Mouse (Mus musculus): ENCODE measurements around the gene Clasp1. TPM values are rescaled to one million over a fixed set of nuclear protein-coding genes. Genes with fewer than 3 reads are reported as not detected.
A peak's percentile ranks its signal among the peaks of the same experiment; 100 is the strongest.

Gene Clasp1
- polyA plus RNA-seq, 1 experiment from 2014 or later, result 90.6 TPM

- H3K9ac ChIP-seq (ENCODE audit: low read length), result peak overlapping the region; percentile 71
- no peaks in the 10 kb centered on the region for H3K9me3 ChIP-seq (ENCODE audit: control insufficient read depth, low read length)
- peak overlapping the region; percentile 94 for H3K27ac ChIP-seq (ENCODE audit: low read depth, low read length)
- H3K4me3 ChIP-seq (ENCODE audit: low read depth, low read length), result peak overlapping the region; percentile 65
- peak overlapping the region; percentile 61 for H3K4me2 ChIP-seq
- no peaks in the 10 kb centered on the region for H3K27me3 ChIP-seq (ENCODE audit: control insufficient read depth, insufficient read depth, low read length)
- peaks cover 7% of the 10 kb centered on the region for H3K4me1 ChIP-seq (ENCODE audit: control insufficient read depth, insufficient read depth, low read length)
- peak; percentile 36 for ATAC-seq (ENCODE audit: low FRiP score)
- DNase-seq (ENCODE audit: low spot score, missing footprints), result peak; percentile 96
- under 1% methylated on average over 19 of the region's 19 CpGs for WGBS
- no peaks in the 10 kb centered on the region for H3K36me3 ChIP-seq (ENCODE audit: control insufficient read depth, insufficient read depth, low read length)
Measured at GRCm38 (mm10) chr1:118388127-118388756, 616 bp upstream of the Clasp1 start.

- Histone ChIP-seq H3K27me3 (ENCODE audit: control insufficient read depth, insufficient read depth, low read length) (no peaks in the 10 kb centered on the region), H3K36me3 (ENCODE audit: control insufficient read depth, insufficient read depth, low read length) (no peaks in the 10 kb centered on the region), H3K27ac (ENCODE audit: low read depth, low read length) (peak overlapping the region; percentile 94), H3K4me3 (ENCODE audit: low read depth, low read length) (peak overlapping the region; percentile 65), H3K9me3 (ENCODE audit: control insufficient read depth, low read length) (no peaks in the 10 kb centered on the region), H3K4me1 (ENCODE audit: control insufficient read depth, insufficient read depth, low read length) (peaks cover 7% of the 10 kb centered on the region), H3K4me2 (peak overlapping the region; percentile 58), H3K9ac (ENCODE audit: low read length) (peak overlapping the region; percentile 97)
- peak; percentile 95 for DNase-seq (ENCODE audit: low spot score, missing footprints)
- WGBS, result under 1% methylated on average over 44 of the region's 44 CpGs
- ATAC-seq (ENCODE audit: low FRiP score), result peak; percentile 79
Measured at GRCm38 (mm10) chr1:118389454-118390265, 802 bp downstream of the Clasp1 start.

- no peaks in the 10 kb centered on the region for H3K36me3 ChIP-seq (ENCODE audit: control insufficient read depth, insufficient read depth, low read length)
- H3K27ac ChIP-seq (ENCODE audit: low read depth, low read length), result peak overlapping the region; percentile 94
- H3K4me1 ChIP-seq (ENCODE audit: control insufficient read depth, insufficient read depth, low read length), result peaks cover 7% of the 10 kb centered on the region
- H3K9me3 ChIP-seq (ENCODE audit: control insufficient read depth, low read length), result no peaks in the 10 kb centered on the region
- H3K27me3 ChIP-seq (ENCODE audit: control insufficient read depth, insufficient read depth, low read length), result no peaks in the 10 kb centered on the region
- peak; percentile 90 for DNase-seq (ENCODE audit: low spot score, missing footprints)
- 14% methylated on average over 8 of the region's 8 CpGs for WGBS
- H3K9ac ChIP-seq (ENCODE audit: low read length), result peak overlapping the region; percentile 97
- ATAC-seq (ENCODE audit: low FRiP score), result no peak
- H3K4me3 ChIP-seq (ENCODE audit: low read depth, low read length), result peak overlapping the region; percentile 65
- H3K4me2 ChIP-seq, result peak overlapping the region; percentile 58
Measured at GRCm38 (mm10) chr1:118390266-118390660, 1.4 kb downstream of the Clasp1 start.

GRCm38 (mm10) chr1:118390871-118391387, 2.1 kb downstream of the Clasp1 start:
- 75% methylated on average over 2 of the region's 2 CpGs for WGBS
- ATAC-seq (ENCODE audit: low FRiP score), result no peak
- no peak overlapping the region for H3K9ac ChIP-seq (ENCODE audit: low read length)

GRCm38 (mm10) chr1:118392246-118392645, 3.4 kb downstream of the Clasp1 start:
- Histone ChIP-seq H3K4me3 (ENCODE audit: low read depth, low read length) (no peak overlapping the region), H3K36me3 (ENCODE audit: control insufficient read depth, insufficient read depth, low read length) (no peaks in the 10 kb centered on the region), H3K9ac (ENCODE audit: low read length) (no peak overlapping the region), H3K27me3 (ENCODE audit: control insufficient read depth, insufficient read depth, low read length) (no peaks in the 10 kb centered on the region), H3K4me2 (no peak overlapping the region), H3K9me3 (ENCODE audit: control insufficient read depth, low read length) (no peaks in the 10 kb centered on the region), H3K4me1 (ENCODE audit: control insufficient read depth, insufficient read depth, low read length) (peaks cover 7% of the 10 kb centered on the region), H3K27ac (ENCODE audit: low read depth, low read length) (no peak overlapping the region)
- 82% methylated on average over 2 of the region's 2 CpGs for WGBS
- DNase-seq (ENCODE audit: low spot score, missing footprints) (peak; percentile 53), ATAC-seq (ENCODE audit: low FRiP score) (no peak)

More at GRCm38 (mm10) chr1:118390871-118391387, 2.1 kb downstream of the Clasp1 start:
- Histone ChIP-seq H3K9me3 (ENCODE audit: control insufficient read depth, low read length) (no peaks in the 10 kb centered on the region), H3K4me1 (ENCODE audit: control insufficient read depth, insufficient read depth, low read length) (peaks cover 7% of the 10 kb centered on the region), H3K4me2 (peak overlapping the region; percentile 58), H3K36me3 (ENCODE audit: control insufficient read depth, insufficient read depth, low read length) (no peaks in the 10 kb centered on the region), H3K27me3 (ENCODE audit: control insufficient read depth, insufficient read depth, low read length) (no peaks in the 10 kb centered on the region), H3K27ac (ENCODE audit: low read depth, low read length) (no peak overlapping the region), H3K4me3 (ENCODE audit: low read depth, low read length) (peak overlapping the region; percentile 65)
- DNase-seq (ENCODE audit: low spot score, missing footprints), result peak; percentile 51

GRCm38 (mm10) chr1:118393916-118394315, 5.1 kb downstream of the Clasp1 start:
- Histone ChIP-seq H3K27me3 (ENCODE audit: control insufficient read depth, insufficient read depth, low read length) (no peaks in the 10 kb centered on the region), H3K9me3 (ENCODE audit: control insufficient read depth, low read length) (no peaks in the 10 kb centered on the region), H3K36me3 (ENCODE audit: control insufficient read depth, insufficient read depth, low read length) (no peaks in the 10 kb centered on the region), H3K4me2 (no peak overlapping the region), H3K4me3 (ENCODE audit: low read depth, low read length) (no peak overlapping the region), H3K9ac (ENCODE audit: low read length) (no peak overlapping the region), H3K27ac (ENCODE audit: low read depth, low read length) (no peak overlapping the region), H3K4me1 (ENCODE audit: control insufficient read depth, insufficient read depth, low read length) (peaks cover 7% of the 10 kb centered on the region)
- 95% methylated on average over 3 of the region's 3 CpGs for WGBS
- ATAC-seq (ENCODE audit: low FRiP score) (no peak), DNase-seq (ENCODE audit: low spot score, missing footprints) (peak; percentile 77)

- WGBS, result 95% methylated on average over 9 of the region's 9 CpGs
- DNase-seq (ENCODE audit: low spot score, missing footprints) (peak; percentile 69), ATAC-seq (ENCODE audit: low FRiP score) (no peak)
- H3K36me3 ChIP-seq (ENCODE audit: control insufficient read depth, insufficient read depth, low read length), result no peaks in the 10 kb centered on the region
- no peak overlapping the region for H3K9ac ChIP-seq (ENCODE audit: low read length)
- no peak overlapping the region for H3K27ac ChIP-seq (ENCODE audit: low read depth, low read length)
- no peak overlapping the region for H3K4me2 ChIP-seq
- H3K4me1 ChIP-seq (ENCODE audit: control insufficient read depth, insufficient read depth, low read length), result no peaks in the 10 kb centered on the region
- no peaks in the 10 kb centered on the region for H3K9me3 ChIP-seq (ENCODE audit: control insufficient read depth, low read length)
- H3K27me3 ChIP-seq (ENCODE audit: control insufficient read depth, insufficient read depth, low read length), result no peaks in the 10 kb centered on the region
- H3K4me3 ChIP-seq (ENCODE audit: low read depth, low read length), result no peak overlapping the region
Measured at GRCm38 (mm10) chr1:118397866-118398265, 9.0 kb downstream of the Clasp1 start.

- 85% methylated on average over 6 of the region's 6 CpGs for WGBS
- DNase-seq (ENCODE audit: low spot score, missing footprints) (no peak), ATAC-seq (ENCODE audit: low FRiP score) (no peak)
- no peak overlapping the region for H3K27ac ChIP-seq (ENCODE audit: low read depth, low read length)
- H3K4me3 ChIP-seq (ENCODE audit: low read depth, low read length), result no peak overlapping the region
- H3K27me3 ChIP-seq (ENCODE audit: control insufficient read depth, insufficient read depth, low read length), result no peaks in the 10 kb centered on the region
- no peaks in the 10 kb centered on the region for H3K4me1 ChIP-seq (ENCODE audit: control insufficient read depth, insufficient read depth, low read length)
- no peak overlapping the region for H3K9ac ChIP-seq (ENCODE audit: low read length)
- no peak overlapping the region for H3K4me2 ChIP-seq
- H3K9me3 ChIP-seq (ENCODE audit: control insufficient read depth, low read length), result no peaks in the 10 kb centered on the region
- H3K36me3 ChIP-seq (ENCODE audit: control insufficient read depth, insufficient read depth, low read length), result no peaks in the 10 kb centered on the region
Measured at GRCm38 (mm10) chr1:118398567-118398966, 9.7 kb downstream of the Clasp1 start.

Measured in midbrain, embryonic 11.5 days (tissue).